In genomic region chr7:100582727-100583236, GRCm38 (mm10) we compare ENCODE assay signal across 8 mouse cellular contexts. TPM values are rescaled to one million over a fixed set of nuclear protein-coding genes. Genes with fewer than 3 reads are reported as not detected.
DNase-seq lines count a peak whose midpoint lies in the region; ATAC-seq and TF ChIP-seq lines count a peak whose summit lies in the region.

No protein-coding gene starts in this region.

- H3K4me3 ChIP-seq in bone marrow macrophage, adult 2 months (ENCODE audit: insufficient read depth, low read length) = peak overlapping the region; percentile 93
- peak overlapping the region; percentile 66 for H3K4me3 ChIP-seq in embryonic fibroblast, embryonic 13.5 days (ENCODE audit: insufficient read depth, low read length)
- peak overlapping the region; percentile 59 for H3K4me3 ChIP-seq in kidney, embryonic 14.5 days (ENCODE audit: low read length)
- H3K4me3 ChIP-seq in limb, embryonic 15.5 days = peak overlapping the region; percentile 58

- peaks cover 3% of the 10 kb centered on the region for H3K4me1 ChIP-seq in bone marrow macrophage, adult 2 months (ENCODE audit: control insufficient read depth, insufficient read depth, low read length)
- no peaks in the 10 kb centered on the region for H3K4me1 ChIP-seq in embryonic fibroblast, embryonic 13.5 days (ENCODE audit: control insufficient read depth, insufficient read depth, low read length)
- no peaks in the 10 kb centered on the region for H3K4me1 ChIP-seq in kidney, embryonic 14.5 days (ENCODE audit: control insufficient read depth, insufficient read depth, low read length)
- peaks cover 3% of the 10 kb centered on the region; the same call in 1 of the 2 replicates for H3K4me1 ChIP-seq in limb, embryonic 15.5 days

- peak; percentile 93 for ATAC-seq in kidney, embryonic 14.5 days (ENCODE audit: low FRiP score, low TSS enrichment)
- ATAC-seq in limb, embryonic 15.5 days (ENCODE audit: insufficient number of reproducible peaks, low FRiP score, low TSS enrichment, low read depth) = peak; percentile 78; the same call in 1 of the 2 replicates

- no peaks in the 10 kb centered on the region for H3K9me3 ChIP-seq in kidney, embryonic 14.5 days (ENCODE audit: control insufficient read depth, low read length)
- no peaks in the 10 kb centered on the region for H3K9me3 ChIP-seq in limb, embryonic 15.5 days

- TF ChIP-seq CTCF in bone marrow macrophage, adult 2 months (IDR thresholded peaks at IDR 0.05; ENCODE audit: low read depth, low read length) = no peak
- no peak for TF ChIP-seq CTCF in embryonic fibroblast, embryonic 13.5 days (IDR thresholded peaks at IDR 0.05; ENCODE audit: borderline replicate concordance, insufficient read depth, low read length)

- H3K27me3 ChIP-seq in kidney, embryonic 14.5 days (ENCODE audit: control insufficient read depth, insufficient read depth, low read length) = no peaks in the 10 kb centered on the region
- no peaks in the 10 kb centered on the region for H3K27me3 ChIP-seq in limb, embryonic 15.5 days

- WGBS in kidney, embryonic 14.5 days = under 1% methylated on average over 31 of the region's 31 CpGs
- WGBS in limb, embryonic 15.5 days = under 1% methylated on average over 31 of the region's 31 CpGs

- peak overlapping the region; percentile 81 for H3K9ac ChIP-seq in kidney, embryonic 14.5 days (ENCODE audit: low read depth, low read length)
- H3K9ac ChIP-seq in limb, embryonic 15.5 days = peak overlapping the region; percentile 57

- peak; percentile 97 for DNase-seq in A20 (ENCODE audit: low read depth, low spot score)
- peak; percentile 83 to 91 for DNase-seq in heart, adult 9 months (ENCODE audit: low spot score in 2 of 2)
- peak; percentile 66 to 81 for DNase-seq in monocyte, adult 2 months (ENCODE audit: low read depth in 1 of 2, low spot score in 2 of 2)
- DNase-seq in spleen, postnatal 36 days (ENCODE audit: low spot score in 2 of 2) = peak; percentile 81 to 84

- TF ChIP-seq POLR2A in bone marrow macrophage, adult 2 months (IDR thresholded peaks at IDR 0.05; ENCODE audit: borderline replicate concordance, low read depth, low read length) = no peak
- TF ChIP-seq POLR2A in embryonic fibroblast, embryonic 13.5 days (IDR thresholded peaks at IDR 0.05; ENCODE audit: low read depth, low read length) = peak; percentile 43

- peak overlapping the region; percentile 68 for H3K4me2 ChIP-seq in kidney, embryonic 14.5 days (replicated peaks; ENCODE audit: low read depth, low read length)
- peak overlapping the region; percentile 74 for H3K4me2 ChIP-seq in limb, embryonic 15.5 days

- H3K36me3 ChIP-seq in kidney, embryonic 14.5 days (ENCODE audit: control insufficient read depth, insufficient read depth, low read length) = no peaks in the 10 kb centered on the region
- no peaks in the 10 kb centered on the region for H3K36me3 ChIP-seq in limb, embryonic 15.5 days

- peak overlapping the region; percentile 91 for H3K27ac ChIP-seq in bone marrow macrophage, adult 2 months (ENCODE audit: insufficient read depth, low read depth, low read length)
- H3K27ac ChIP-seq in embryonic fibroblast, embryonic 13.5 days (ENCODE audit: insufficient read depth, low read length) = peak overlapping the region; percentile 71
- peak overlapping the region; percentile 89 for H3K27ac ChIP-seq in kidney, embryonic 14.5 days (ENCODE audit: low read depth, low read length)
- peak overlapping the region; percentile 93 for H3K27ac ChIP-seq in limb, embryonic 15.5 days

RNA-seq across cellular contexts. Expression of gene Rab6a, which starts 24.4 kb away (rescaled TPM):
- 71.7 and 74.1 TPM in 2 replicates for polyA plus RNA-seq in bone marrow macrophage, adult 2 months (2012; ENCODE audit: insufficient read depth, insufficient read length, missing spikeins)
- polyA plus RNA-seq in embryonic fibroblast, embryonic 13.5 days (2011; ENCODE audit: insufficient read length, low read depth, missing spikeins) = 149 and 163 TPM in 2 replicates
- 100 and 120 TPM in 2 replicates for polyA plus RNA-seq in kidney, embryonic 14.5 days (2014; fragmentation: Nextera tagmentation; extraction: Ambion mirVana)
- 95.4 and 106 TPM in 2 replicates for polyA plus RNA-seq in limb, embryonic 15.5 days (2015; fragmentation: Nextera tagmentation; extraction: Ambion mirVana)

RNA-seq across cellular contexts. Expression of gene Mrpl48, which starts 25.3 kb away (rescaled TPM):
- polyA plus RNA-seq in bone marrow macrophage, adult 2 months (2012; ENCODE audit: insufficient read depth, insufficient read length, missing spikeins) = 59.3 and 60.3 TPM in 2 replicates
- polyA plus RNA-seq in embryonic fibroblast, embryonic 13.5 days (2011; ENCODE audit: insufficient read length, low read depth, missing spikeins) = 34.1 and 40.9 TPM in 2 replicates
- polyA plus RNA-seq in kidney, embryonic 14.5 days (2014; fragmentation: Nextera tagmentation; extraction: Ambion mirVana) = 91.3 and 95.4 TPM in 2 replicates
- polyA plus RNA-seq in limb, embryonic 15.5 days (2015; fragmentation: Nextera tagmentation; extraction: Ambion mirVana) = 72.9 and 73.5 TPM in 2 replicates

RNA-seq across cellular contexts. Expression of gene Coa4, which starts 45.9 kb away (rescaled TPM):
- 25.9 and 29.7 TPM in 2 replicates for polyA plus RNA-seq in bone marrow macrophage, adult 2 months (2012; ENCODE audit: insufficient read depth, insufficient read length, missing spikeins)
- polyA plus RNA-seq in embryonic fibroblast, embryonic 13.5 days (2011; ENCODE audit: insufficient read length, low read depth, missing spikeins) = 8.6 and 12.5 TPM in 2 replicates
- 23.8 and 27.1 TPM in 2 replicates for polyA plus RNA-seq in kidney, embryonic 14.5 days (2014; fragmentation: Nextera tagmentation; extraction: Ambion mirVana)
- polyA plus RNA-seq in limb, embryonic 15.5 days (2015; fragmentation: Nextera tagmentation; extraction: Ambion mirVana) = 20.9 and 24.6 TPM in 2 replicates

Comparison
In these comparisons a context has a peak if more than half of its experiments do, and no peak if none do; other contexts are left out.
1. Peak in every context shown above with its lines: DNase-seq, ATAC-seq, H3K4me3 ChIP-seq and H3K27ac ChIP-seq.